Mouse (Mus musculus): ENCODE measurements around the gene Dtd1. TPM values are rescaled to one million over a fixed set of nuclear protein-coding genes. Genes with fewer than 3 reads are reported as not detected.

Dtd1 gene
- total and polyA plus RNA-seq, 2 experiments from 2014 or later = 98.2 to 161 TPM

DNA sequence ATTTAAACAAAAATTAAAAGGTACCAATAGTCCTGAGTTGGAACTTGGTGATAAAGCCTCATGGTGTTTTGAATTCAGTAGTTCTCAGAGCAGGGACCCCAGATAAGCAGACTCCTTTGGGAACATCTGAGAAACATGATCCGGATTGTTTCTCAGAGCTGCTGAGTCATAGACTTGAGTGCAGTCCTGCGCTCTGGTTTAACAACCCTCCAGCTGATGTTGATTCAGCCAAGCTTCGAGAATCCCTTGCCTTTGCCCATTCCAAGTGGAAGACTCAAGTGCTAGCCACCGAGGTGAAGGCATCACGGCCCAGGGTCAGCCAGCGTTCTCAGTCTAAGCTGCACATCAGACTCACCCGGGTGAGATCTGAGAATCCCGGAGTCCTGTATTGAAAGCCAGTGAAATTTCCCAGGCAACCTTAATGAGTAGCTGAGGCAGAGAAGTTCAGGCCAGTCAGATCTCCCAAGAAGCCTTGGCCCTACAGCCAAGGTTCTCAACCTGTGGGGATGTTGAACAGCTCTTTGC is 175.0 kb downstream of the Dtd1 start:
- no peaks in the 10 kb centered on the region for H3K36me3 ChIP-seq (ENCODE audit: insufficient read depth)
- no peak overlapping the region for H3K4me3 ChIP-seq (ENCODE audit: low read depth, low read length)
- no peaks in the 10 kb centered on the region for H3K27me3 ChIP-seq (ENCODE audit: insufficient read depth, low read length)
- TF ChIP-seq CTCF (IDR thresholded peaks at IDR 0.05; ENCODE audit: low read depth) = no peak
- no peak overlapping the region for H3K27ac ChIP-seq (ENCODE audit: low read depth, low read length)
- H3K9ac ChIP-seq = no peak overlapping the region
- DNase-seq = no peak
- H3K4me1 ChIP-seq (ENCODE audit: insufficient read depth) = no peaks in the 10 kb centered on the region
- H3K9me3 ChIP-seq (ENCODE audit: low read length) = no peaks in the 10 kb centered on the region
- WGBS = 88% methylated on average over 8 of the region's 8 CpGs
- no peak overlapping the region for H3K4me2 ChIP-seq (ENCODE audit: low read depth)
- ATAC-seq = no peak

DNA sequence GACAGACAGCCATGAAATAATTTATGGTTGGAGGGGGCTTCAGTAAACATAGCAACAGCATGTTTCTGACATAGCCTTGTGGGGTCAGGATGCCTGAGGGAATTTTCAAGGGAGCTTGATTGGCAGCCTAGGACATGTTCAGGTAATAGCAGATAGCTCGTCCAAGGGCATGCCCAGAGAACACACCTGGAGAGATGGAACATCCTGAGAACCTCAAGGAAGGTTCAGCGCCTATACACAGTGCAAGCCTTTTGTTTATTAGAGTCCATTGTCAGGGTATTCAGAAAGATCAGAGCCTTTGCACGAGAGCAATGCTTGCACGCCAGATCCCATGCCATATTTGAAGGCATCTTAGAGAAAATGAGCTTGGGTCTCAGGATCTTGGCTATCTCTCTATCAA is 175.9 kb downstream of the Dtd1 start:
- DNase-seq (no peak), ATAC-seq (no peak)
- no peak for TF ChIP-seq CTCF (IDR thresholded peaks at IDR 0.05; ENCODE audit: low read depth)
- no peaks in the 10 kb centered on the region for H3K36me3 ChIP-seq (ENCODE audit: insufficient read depth)
- no peaks in the 10 kb centered on the region for H3K27me3 ChIP-seq (ENCODE audit: insufficient read depth, low read length)
- H3K4me2 ChIP-seq (ENCODE audit: low read depth) = no peak overlapping the region
- no peaks in the 10 kb centered on the region for H3K9me3 ChIP-seq (ENCODE audit: low read length)
- no peak overlapping the region for H3K9ac ChIP-seq
- 93% methylated on average over 4 of the region's 4 CpGs for WGBS
- H3K4me3 ChIP-seq (ENCODE audit: low read depth, low read length) = no peak overlapping the region
- no peak overlapping the region for H3K27ac ChIP-seq (ENCODE audit: low read depth, low read length)
- no peaks in the 10 kb centered on the region for H3K4me1 ChIP-seq (ENCODE audit: insufficient read depth)

DNA sequence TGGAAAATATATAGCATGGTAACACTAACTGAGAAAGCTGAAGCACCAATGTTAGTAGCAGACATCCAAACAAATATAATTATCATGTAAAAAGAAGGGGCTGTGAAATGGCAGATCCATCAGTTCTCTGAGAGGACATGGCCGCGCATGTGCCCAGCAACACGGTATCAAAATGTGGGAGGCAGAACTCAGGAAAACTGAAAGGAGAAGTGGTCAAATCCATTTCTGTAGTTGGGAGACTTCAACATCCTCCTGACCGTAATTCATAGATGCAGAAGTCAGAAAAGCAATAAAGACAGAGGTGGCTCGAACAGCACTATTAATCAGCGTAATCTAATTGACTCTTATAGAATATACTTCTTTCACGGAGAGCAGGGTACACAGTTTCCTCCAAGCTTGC is 179.6 kb downstream of the Dtd1 start:
- H3K9ac ChIP-seq = no peak overlapping the region

DNA sequence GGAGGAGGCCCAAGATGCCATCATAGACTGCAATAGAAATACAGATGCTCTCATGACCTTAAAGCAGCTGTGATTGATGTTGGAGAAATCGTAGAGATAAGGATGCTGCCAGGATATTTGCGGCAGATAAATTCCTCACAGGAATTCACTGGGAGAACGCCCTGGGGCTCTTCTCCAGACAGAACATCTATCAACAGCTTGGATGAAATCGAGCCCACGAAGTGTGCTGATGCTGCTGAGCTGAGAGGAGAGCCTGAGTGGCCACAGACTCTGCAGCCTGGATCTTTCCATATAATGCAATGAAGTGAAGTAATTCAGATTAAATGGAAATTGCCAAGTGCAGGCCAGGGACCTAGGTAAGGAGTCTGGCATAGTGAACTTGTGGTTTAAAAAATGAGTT is 181.0 kb downstream of the Dtd1 start:
- TF ChIP-seq CTCF (IDR thresholded peaks at IDR 0.05; ENCODE audit: low read depth) = no peak
- no peak overlapping the region for H3K4me3 ChIP-seq (ENCODE audit: low read depth, low read length)
- H3K27ac ChIP-seq (ENCODE audit: low read depth, low read length) = no peak overlapping the region
- H3K4me1 ChIP-seq (ENCODE audit: insufficient read depth) = no peaks in the 10 kb centered on the region
- no peak overlapping the region for H3K4me2 ChIP-seq (ENCODE audit: low read depth)
- no peaks in the 10 kb centered on the region for H3K9me3 ChIP-seq (ENCODE audit: low read length)
- 80% methylated on average over 5 of the region's 5 CpGs for whole genome bisulfite sequencing
- H3K27me3 ChIP-seq (ENCODE audit: insufficient read depth, low read length) = no peaks in the 10 kb centered on the region
- no peak overlapping the region for H3K9ac ChIP-seq
- DNase-seq (no peak), ATAC-seq (no peak)
- no peaks in the 10 kb centered on the region for H3K36me3 ChIP-seq (ENCODE audit: insufficient read depth)

More for the DNA sequence above, 179.6 kb downstream of the Dtd1 start:
- no peaks in the 10 kb centered on the region for H3K4me1 ChIP-seq (ENCODE audit: insufficient read depth)
- no peak overlapping the region for H3K4me3 ChIP-seq (ENCODE audit: low read depth, low read length)
- H3K9me3 ChIP-seq (ENCODE audit: low read length) = no peaks in the 10 kb centered on the region
- ATAC-seq (no peak), DNase-seq (no peak)
- no peak for TF ChIP-seq CTCF (IDR thresholded peaks at IDR 0.05; ENCODE audit: low read depth)
- WGBS = 91% methylated on average over 7 of the region's 7 CpGs
- H3K27ac ChIP-seq (ENCODE audit: low read depth, low read length) = no peak overlapping the region
- no peak overlapping the region for H3K4me2 ChIP-seq (ENCODE audit: low read depth)
- H3K36me3 ChIP-seq (ENCODE audit: insufficient read depth) = no peaks in the 10 kb centered on the region
- H3K27me3 ChIP-seq (ENCODE audit: insufficient read depth, low read length) = no peaks in the 10 kb centered on the region

GRCm38 (mm10) chr2:144781871-144782270 is 182.2 kb downstream of the Dtd1 start:
- H3K27ac ChIP-seq (ENCODE audit: low read depth, low read length) = no peak overlapping the region
- H3K4me2 ChIP-seq (ENCODE audit: low read depth) = no peak overlapping the region
- H3K9me3 ChIP-seq (ENCODE audit: low read length) = no peaks in the 10 kb centered on the region
- no peak overlapping the region for H3K9ac ChIP-seq
- TF ChIP-seq CTCF (IDR thresholded peaks at IDR 0.05; ENCODE audit: low read depth) = no peak
- H3K4me3 ChIP-seq (ENCODE audit: low read depth, low read length) = no peak overlapping the region
- ATAC-seq (no peak), DNase-seq (no peak)
- WGBS = 54% methylated on average over 3 of the region's 3 CpGs
- no peaks in the 10 kb centered on the region for H3K4me1 ChIP-seq (ENCODE audit: insufficient read depth)
- H3K36me3 ChIP-seq (ENCODE audit: insufficient read depth) = no peaks in the 10 kb centered on the region
- H3K27me3 ChIP-seq (ENCODE audit: insufficient read depth, low read length) = no peaks in the 10 kb centered on the region

- Histone ChIP-seq H3K9ac (no peak overlapping the region), H3K36me3 (ENCODE audit: insufficient read depth) (no peaks in the 10 kb centered on the region), H3K4me3 (ENCODE audit: low read depth, low read length) (no peak overlapping the region), H3K27ac (ENCODE audit: low read depth, low read length) (no peak overlapping the region), H3K4me1 (ENCODE audit: insufficient read depth) (no peaks in the 10 kb centered on the region), H3K9me3 (ENCODE audit: low read length) (no peaks in the 10 kb centered on the region), H3K4me2 (ENCODE audit: low read depth) (no peak overlapping the region), H3K27me3 (ENCODE audit: insufficient read depth, low read length) (no peaks in the 10 kb centered on the region)
- ATAC-seq = no peak
- no peak for DNase-seq
- WGBS = 88% methylated on average over 4 of the region's 4 CpGs
- no peak for TF ChIP-seq CTCF (IDR thresholded peaks at IDR 0.05; ENCODE audit: low read depth)
Measured at GRCm38 (mm10) chr2:144782481-144782880, 182.8 kb downstream of the Dtd1 start.

DNA sequence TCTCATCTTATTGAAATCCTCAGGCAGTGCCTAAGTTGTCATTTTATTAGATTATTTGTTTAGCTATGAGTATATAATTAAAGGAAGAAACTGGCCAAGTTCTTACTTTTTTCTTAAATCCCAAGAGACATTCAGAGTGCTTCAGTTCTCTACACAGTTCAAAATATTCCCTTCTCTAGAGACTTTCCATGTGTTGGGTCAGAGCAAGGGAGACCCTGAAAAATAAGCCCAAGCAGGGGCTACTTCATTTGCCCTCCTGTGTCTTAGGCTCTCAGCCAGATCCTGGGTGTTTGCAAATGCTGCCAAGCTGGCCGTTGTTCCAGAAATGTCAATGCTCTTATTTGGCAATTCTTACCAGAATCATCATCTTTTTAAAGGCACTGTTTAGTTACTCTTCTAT is 183.5 kb downstream of the Dtd1 start:
- H3K9ac ChIP-seq = no peak overlapping the region
- TF ChIP-seq CTCF (IDR thresholded peaks at IDR 0.05; ENCODE audit: low read depth) = no peak
- no peaks in the 10 kb centered on the region for H3K4me1 ChIP-seq (ENCODE audit: insufficient read depth)
- ATAC-seq (no peak), DNase-seq (no peak)
- H3K4me3 ChIP-seq (ENCODE audit: low read depth, low read length) = no peak overlapping the region
- no peak overlapping the region for H3K4me2 ChIP-seq (ENCODE audit: low read depth)
- no peaks in the 10 kb centered on the region for H3K36me3 ChIP-seq (ENCODE audit: insufficient read depth)
- no peaks in the 10 kb centered on the region for H3K9me3 ChIP-seq (ENCODE audit: low read length)
- H3K27me3 ChIP-seq (ENCODE audit: insufficient read depth, low read length) = no peaks in the 10 kb centered on the region
- WGBS = 58% methylated on average over 1 of the region's 1 CpGs
- H3K27ac ChIP-seq (ENCODE audit: low read depth, low read length) = no peak overlapping the region

GRCm38 (mm10) chr2:144783831-144784230 is 184.1 kb downstream of the Dtd1 start:
- TF ChIP-seq CTCF (IDR thresholded peaks at IDR 0.05; ENCODE audit: low read depth) = no peak
- no peak overlapping the region for H3K27ac ChIP-seq (ENCODE audit: low read depth, low read length)
- H3K4me1 ChIP-seq (ENCODE audit: insufficient read depth) = no peaks in the 10 kb centered on the region
- no peak overlapping the region for H3K4me3 ChIP-seq (ENCODE audit: low read depth, low read length)
- ATAC-seq (no peak), DNase-seq (no peak)
- WGBS = 95% methylated on average over 6 of the region's 6 CpGs
- H3K4me2 ChIP-seq (ENCODE audit: low read depth) = no peak overlapping the region
- no peaks in the 10 kb centered on the region for H3K9me3 ChIP-seq (ENCODE audit: low read length)
- no peak overlapping the region for H3K9ac ChIP-seq
- no peaks in the 10 kb centered on the region for H3K36me3 ChIP-seq (ENCODE audit: insufficient read depth)
- no peaks in the 10 kb centered on the region for H3K27me3 ChIP-seq (ENCODE audit: insufficient read depth, low read length)
